Mouse (Mus musculus) skeletal muscle tissue, postnatal 0 days (tissue): ENCODE data around the gene Olfr1499. TPM values are rescaled to one million over a fixed set of nuclear protein-coding genes. Genes with fewer than 3 reads are reported as not detected.

Experiments used
- polyA plus RNA-seq: library from polyadenylated mRNA; unstranded; fragments of >200 nt; fragmentation: Nextera tagmentation; extraction: Ambion mirVana; gene quantifications from 2 replicates; pipeline ENCODE4 v1.2.1, GENCODE M21; 2015

Olfr1499 gene
- not detected in 2 replicates for polyA plus RNA-seq

GRCm38 (mm10) chr19:13819347-13819746 lies at the start of gene Olfr1499:
TSS of gene Olfr1499 (minus strand) at chr19:13819447.

DNA sequence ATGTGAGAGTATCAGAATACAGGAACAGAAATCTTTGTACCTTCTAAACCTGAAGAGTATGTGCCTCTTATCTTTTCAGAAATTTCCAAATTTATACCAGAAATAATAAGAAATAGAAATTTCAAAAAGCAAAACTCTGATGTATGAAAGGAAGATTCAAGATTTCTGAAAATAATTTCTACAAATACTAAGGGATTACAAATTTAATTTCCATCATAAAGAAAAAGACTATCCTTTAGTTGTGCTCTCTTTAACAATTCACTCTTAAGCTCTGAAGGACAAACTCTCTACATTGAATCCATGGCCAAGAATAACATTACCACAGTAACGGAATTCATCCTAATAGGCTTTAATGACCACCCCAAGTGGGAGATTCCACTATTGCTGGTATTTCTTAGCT lies 42.2 kb upstream of the Olfr1499 start, which contains the start of gene Olfr1502:
Gene Olfr1502 (plus strand): TSS at position 301 of the 400 bp plus-strand sequence.

GRCm38 (mm10) chr19:13850592-13850991 lies 31.3 kb upstream of the Olfr1499 start, which contains the start of gene Olfr1501:
TSS of gene Olfr1501 (minus strand) at chr19:13850692.

GRCm38 (mm10) chr19:13830388-13830787 lies 11.1 kb upstream of the Olfr1499 start, which contains the start of gene Olfr1500:
TSS of gene Olfr1500 (minus strand) at chr19:13830488.

DNA sequence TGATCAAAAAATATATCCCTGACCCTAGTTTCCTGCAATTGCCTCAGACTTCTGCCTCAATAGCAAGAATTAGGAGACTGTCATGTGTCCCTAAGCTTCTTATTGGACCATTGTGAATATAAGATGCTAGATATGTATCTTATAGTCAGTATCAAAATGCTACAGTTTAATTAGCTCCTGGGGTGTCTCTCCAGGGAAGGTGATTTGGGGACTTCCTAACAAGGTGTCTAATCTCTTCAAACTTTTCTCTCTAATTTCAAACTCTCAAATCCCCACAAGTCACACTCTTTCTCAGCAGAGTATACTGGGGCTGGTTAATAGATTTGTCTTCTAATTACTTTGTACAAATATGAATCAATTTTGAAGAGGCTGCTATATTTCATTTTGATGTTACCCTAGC lies 21.1 kb downstream of the Olfr1499 start, which contains the start of gene Olfr1497:
Gene Olfr1497 (minus strand): TSS at position 101 of the 400 bp plus-strand sequence.

GRCm38 (mm10) chr19:13777578-13777977 lies 41.7 kb downstream of the Olfr1499 start, which contains the start of gene Olfr1496:
TSS of gene Olfr1496 (plus strand) at chr19:13777878.

DNA sequence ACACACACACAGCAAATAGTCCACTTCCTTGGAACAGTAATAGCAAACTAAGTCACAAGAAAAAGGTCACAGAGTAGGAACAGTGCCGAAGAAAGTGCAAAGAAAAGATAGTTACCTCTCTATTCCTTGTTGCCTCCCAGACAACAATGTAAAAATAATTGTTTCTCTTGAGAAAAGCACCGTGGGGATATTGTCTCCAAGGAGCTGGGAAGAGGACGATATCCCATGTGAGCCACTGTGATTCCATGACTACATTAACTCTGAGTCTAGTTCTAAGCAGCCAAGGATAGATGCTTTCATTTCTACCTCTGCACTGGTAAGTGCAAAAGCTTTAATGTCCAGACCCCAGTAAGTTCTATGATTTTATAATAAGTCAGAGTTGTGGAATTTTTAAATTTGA lies 54.9 kb downstream of the Olfr1499 start, which contains the start of gene Olfr1495:
Gene Olfr1495 (plus strand): TSS at position 301 of the 400 bp plus-strand sequence.

Other genes starting within 250 kb of the Olfr1499 start
- gene Olfr1484, start 235.9 kb downstream of the Olfr1499 start, polyA plus RNA-seq: not detected in 2 replicates
- gene Olfr1487, start 202.1 kb downstream of the Olfr1499 start, polyA plus RNA-seq: not detected in 2 replicates
- not detected in 2 replicates for gene Olfr1489, start 187.8 kb downstream of the Olfr1499 start, polyA plus RNA-seq
- gene Olfr1490, start 168.4 kb downstream of the Olfr1499 start, polyA plus RNA-seq: not detected in 2 replicates
- not detected in 2 replicates for gene Olfr1491, start 122.2 kb downstream of the Olfr1499 start, polyA plus RNA-seq
- gene Olfr1493-ps1, start 96.2 kb downstream of the Olfr1499 start, polyA plus RNA-seq: not detected in 2 replicates
- not detected in 2 replicates for gene Olfr1494, start 79.7 kb downstream of the Olfr1499 start, polyA plus RNA-seq
- gene Olfr1495, start 54.8 kb downstream of the Olfr1499 start, polyA plus RNA-seq: not detected in 2 replicates
- not detected in 2 replicates for gene Olfr1496, start 41.6 kb downstream of the Olfr1499 start, polyA plus RNA-seq
- not detected in 2 replicates for gene Olfr1497, start 21.2 kb downstream of the Olfr1499 start, polyA plus RNA-seq
- gene Olfr1500, start 11.0 kb upstream of the Olfr1499 start, polyA plus RNA-seq: not detected in 2 replicates
- not detected in 2 replicates for gene Olfr1501, start 31.2 kb upstream of the Olfr1499 start, polyA plus RNA-seq
- gene Olfr1502, start 42.3 kb upstream of the Olfr1499 start, polyA plus RNA-seq: not detected in 2 replicates
- gene Olfr1504, start 78.5 kb upstream of the Olfr1499 start, polyA plus RNA-seq: not detected in 2 replicates
- not detected in 2 replicates for gene Olfr1505, start 94.1 kb upstream of the Olfr1499 start, polyA plus RNA-seq